Mouse (Mus musculus): ENCODE measurements around the gene Lrrc4. TPM values are rescaled to one million over a fixed set of nuclear protein-coding genes. Genes with fewer than 3 reads are reported as not detected.

Lrrc4 gene
- polyA plus RNA-seq, 1 experiment from 2014 or later: 1.6 TPM

GRCm38 (mm10) chr6:28629866-28630265 lies 201.7 kb downstream of the Lrrc4 start:
- no peak for ATAC-seq (ENCODE audit: low FRiP score, low TSS enrichment)
- 66% methylated on average over 2 of the region's 2 CpGs for WGBS

GRCm38 (mm10) chr6:28628408-28628807 lies 203.1 kb downstream of the Lrrc4 start:
- H3K9ac ChIP-seq (replicated peaks; ENCODE audit: low read length): no peak overlapping the region
- no peaks in the 10 kb centered on the region for H3K9me3 ChIP-seq (ENCODE audit: low read length)
- no peak overlapping the region for H3K4me3 ChIP-seq (ENCODE audit: low read length)
- no peaks in the 10 kb centered on the region; the same call in 1 of the 2 replicates for H3K36me3 ChIP-seq (ENCODE audit: insufficient read depth, low read length)
- 83% methylated on average over 1 of the region's 1 CpGs for WGBS
- H3K4me2 ChIP-seq (replicated peaks; ENCODE audit: low read depth, low read length): no peak overlapping the region
- H3K27me3 ChIP-seq (ENCODE audit: insufficient read depth, low read length): no peaks in the 10 kb centered on the region
- no peak for ATAC-seq (ENCODE audit: low FRiP score, low TSS enrichment)
- H3K4me1 ChIP-seq (ENCODE audit: insufficient read depth, low read length): peaks cover 5% of the 10 kb centered on the region; the same call in 1 of the 2 replicates
- no peak overlapping the region for H3K27ac ChIP-seq (ENCODE audit: low read length)

More at GRCm38 (mm10) chr6:28629866-28630265, 201.7 kb downstream of the Lrrc4 start:
- Histone ChIP-seq H3K4me3 (ENCODE audit: low read length) (no peak overlapping the region), H3K4me1 (ENCODE audit: insufficient read depth, low read length) (peaks cover 9% of the 10 kb centered on the region; the same call in 1 of the 2 replicates), H3K36me3 (ENCODE audit: insufficient read depth, low read length) (no peaks in the 10 kb centered on the region; the same call in 1 of the 2 replicates), H3K9me3 (ENCODE audit: low read length) (no peaks in the 10 kb centered on the region), H3K9ac (replicated peaks; ENCODE audit: low read length) (no peak overlapping the region), H3K27ac (ENCODE audit: low read length) (no peak overlapping the region), H3K27me3 (ENCODE audit: insufficient read depth, low read length) (no peaks in the 10 kb centered on the region), H3K4me2 (replicated peaks; ENCODE audit: low read depth, low read length) (no peak overlapping the region)

- no peak overlapping the region for H3K9ac ChIP-seq (replicated peaks; ENCODE audit: low read length)
- 81% methylated on average over 3 of the region's 3 CpGs for WGBS
- no peaks in the 10 kb centered on the region; the same call in 1 of the 2 replicates for H3K36me3 ChIP-seq (ENCODE audit: insufficient read depth, low read length)
- no peak overlapping the region for H3K27ac ChIP-seq (ENCODE audit: low read length)
- peaks cover 28% of the 10 kb centered on the region for H3K4me1 ChIP-seq (ENCODE audit: insufficient read depth, low read length)
- no peaks in the 10 kb centered on the region for H3K9me3 ChIP-seq (ENCODE audit: low read length)
- no peaks in the 10 kb centered on the region for H3K27me3 ChIP-seq (ENCODE audit: insufficient read depth, low read length)
- ATAC-seq (ENCODE audit: low FRiP score, low TSS enrichment): no peak
- no peak overlapping the region for H3K4me3 ChIP-seq (ENCODE audit: low read length)
- H3K4me2 ChIP-seq (replicated peaks; ENCODE audit: low read depth, low read length): no peak overlapping the region
Measured at GRCm38 (mm10) chr6:28622963-28623362, 208.6 kb downstream of the Lrrc4 start.

- 51% methylated on average over 6 of the region's 6 CpGs for WGBS
- Histone ChIP-seq H3K9me3 (ENCODE audit: low read length) (no peaks in the 10 kb centered on the region), H3K4me1 (ENCODE audit: insufficient read depth, low read length) (peaks cover 28% of the 10 kb centered on the region), H3K27ac (ENCODE audit: low read length) (no peak overlapping the region), H3K36me3 (ENCODE audit: insufficient read depth, low read length) (no peaks in the 10 kb centered on the region; the same call in 1 of the 2 replicates), H3K9ac (replicated peaks; ENCODE audit: low read length) (no peak overlapping the region), H3K4me2 (replicated peaks; ENCODE audit: low read depth, low read length) (no peak overlapping the region), H3K4me3 (ENCODE audit: low read length) (no peak overlapping the region), H3K27me3 (ENCODE audit: insufficient read depth, low read length) (no peaks in the 10 kb centered on the region)
- ATAC-seq (ENCODE audit: low FRiP score, low TSS enrichment): no peak
Measured at GRCm38 (mm10) chr6:28622522-28622921, 209.0 kb downstream of the Lrrc4 start.

- Histone ChIP-seq H3K9ac (replicated peaks; ENCODE audit: low read length) (no peak overlapping the region), H3K4me1 (ENCODE audit: insufficient read depth, low read length) (peaks cover 28% of the 10 kb centered on the region), H3K9me3 (ENCODE audit: low read length) (no peaks in the 10 kb centered on the region), H3K27ac (ENCODE audit: low read length) (no peak overlapping the region), H3K27me3 (ENCODE audit: insufficient read depth, low read length) (no peaks in the 10 kb centered on the region), H3K4me2 (replicated peaks; ENCODE audit: low read depth, low read length) (no peak overlapping the region), H3K36me3 (ENCODE audit: insufficient read depth, low read length) (no peaks in the 10 kb centered on the region; the same call in 1 of the 2 replicates), H3K4me3 (ENCODE audit: low read length) (no peak overlapping the region)
- no peak for ATAC-seq (ENCODE audit: low FRiP score, low TSS enrichment)
- 73% methylated on average over 5 of the region's 5 CpGs for WGBS
Measured at GRCm38 (mm10) chr6:28621961-28622360, 209.6 kb downstream of the Lrrc4 start.

- H3K27ac ChIP-seq (ENCODE audit: low read length): no peak overlapping the region
- H3K9me3 ChIP-seq (ENCODE audit: low read length): no peaks in the 10 kb centered on the region
- peaks cover 28% of the 10 kb centered on the region for H3K4me1 ChIP-seq (ENCODE audit: insufficient read depth, low read length)
- ATAC-seq (ENCODE audit: low FRiP score, low TSS enrichment): no peak
- WGBS: 52% methylated on average over 4 of the region's 4 CpGs
- no peak overlapping the region for H3K4me2 ChIP-seq (replicated peaks; ENCODE audit: low read depth, low read length)
- no peaks in the 10 kb centered on the region for H3K27me3 ChIP-seq (ENCODE audit: insufficient read depth, low read length)
- no peak overlapping the region for H3K9ac ChIP-seq (replicated peaks; ENCODE audit: low read length)
- no peaks in the 10 kb centered on the region; the same call in 1 of the 2 replicates for H3K36me3 ChIP-seq (ENCODE audit: insufficient read depth, low read length)
- H3K4me3 ChIP-seq (ENCODE audit: low read length): no peak overlapping the region
Measured at GRCm38 (mm10) chr6:28621431-28621830, 210.1 kb downstream of the Lrrc4 start.

- peak; percentile 58 for ATAC-seq (ENCODE audit: low FRiP score, low TSS enrichment)
Measured at GRCm38 (mm10) chr6:28618751-28619153, 212.8 kb downstream of the Lrrc4 start.

GRCm38 (mm10) chr6:28618299-28618698 lies 213.2 kb downstream of the Lrrc4 start:
- H3K36me3 ChIP-seq (ENCODE audit: insufficient read depth, low read length): no peaks in the 10 kb centered on the region
- no peaks in the 10 kb centered on the region for H3K9me3 ChIP-seq (ENCODE audit: low read length)
- H3K4me3 ChIP-seq (ENCODE audit: low read length): no peak overlapping the region
- H3K4me1 ChIP-seq (ENCODE audit: insufficient read depth, low read length): peaks cover 32% of the 10 kb centered on the region
- no peak overlapping the region for H3K4me2 ChIP-seq (replicated peaks; ENCODE audit: low read depth, low read length)
- no peaks in the 10 kb centered on the region for H3K27me3 ChIP-seq (ENCODE audit: insufficient read depth, low read length)
- H3K9ac ChIP-seq (replicated peaks; ENCODE audit: low read length): no peak overlapping the region
- WGBS: 60% methylated on average over 3 of the region's 3 CpGs
- H3K27ac ChIP-seq (ENCODE audit: low read length): no peak overlapping the region
- no peak for ATAC-seq (ENCODE audit: low FRiP score, low TSS enrichment)

More at GRCm38 (mm10) chr6:28618751-28619153, 212.8 kb downstream of the Lrrc4 start:
- H3K9ac ChIP-seq (replicated peaks; ENCODE audit: low read length): no peak overlapping the region
- H3K36me3 ChIP-seq (ENCODE audit: insufficient read depth, low read length): no peaks in the 10 kb centered on the region
- no peak overlapping the region for H3K27ac ChIP-seq (ENCODE audit: low read length)
- no peaks in the 10 kb centered on the region for H3K27me3 ChIP-seq (ENCODE audit: insufficient read depth, low read length)
- no peak overlapping the region for H3K4me2 ChIP-seq (replicated peaks; ENCODE audit: low read depth, low read length)
- H3K4me1 ChIP-seq (ENCODE audit: insufficient read depth, low read length): peaks cover 32% of the 10 kb centered on the region
- no peak overlapping the region for H3K4me3 ChIP-seq (ENCODE audit: low read length)
- 18% methylated on average over 7 of the region's 7 CpGs for WGBS
- H3K9me3 ChIP-seq (ENCODE audit: low read length): no peaks in the 10 kb centered on the region

- peaks cover 26% of the 10 kb centered on the region for H3K4me1 ChIP-seq (ENCODE audit: insufficient read depth, low read length)
- no peak overlapping the region for H3K9ac ChIP-seq (replicated peaks; ENCODE audit: low read length)
- H3K27ac ChIP-seq (ENCODE audit: low read length): no peak overlapping the region
- H3K27me3 ChIP-seq (ENCODE audit: insufficient read depth, low read length): no peaks in the 10 kb centered on the region
- no peaks in the 10 kb centered on the region for H3K9me3 ChIP-seq (ENCODE audit: low read length)
- H3K4me3 ChIP-seq (ENCODE audit: low read length): no peak overlapping the region
- H3K36me3 ChIP-seq (ENCODE audit: insufficient read depth, low read length): no peaks in the 10 kb centered on the region
- WGBS: 66% methylated on average over 3 of the region's 3 CpGs
- ATAC-seq (ENCODE audit: low FRiP score, low TSS enrichment): no peak
- no peak overlapping the region for H3K4me2 ChIP-seq (replicated peaks; ENCODE audit: low read depth, low read length)
Measured at GRCm38 (mm10) chr6:28615966-28616365, 215.6 kb downstream of the Lrrc4 start.

GRCm38 (mm10) chr6:28615408-28615807 lies 216.1 kb downstream of the Lrrc4 start:
- H3K9me3 ChIP-seq (ENCODE audit: low read length): no peaks in the 10 kb centered on the region
- ATAC-seq (ENCODE audit: low FRiP score, low TSS enrichment): no peak
- H3K4me3 ChIP-seq (ENCODE audit: low read length): no peak overlapping the region
- H3K36me3 ChIP-seq (ENCODE audit: insufficient read depth, low read length): no peaks in the 10 kb centered on the region
- no peak overlapping the region for H3K4me2 ChIP-seq (replicated peaks; ENCODE audit: low read depth, low read length)
- H3K9ac ChIP-seq (replicated peaks; ENCODE audit: low read length): no peak overlapping the region
- no peak overlapping the region for H3K27ac ChIP-seq (ENCODE audit: low read length)
- H3K4me1 ChIP-seq (ENCODE audit: insufficient read depth, low read length): peaks cover 26% of the 10 kb centered on the region
- WGBS: 65% methylated on average over 3 of the region's 3 CpGs
- H3K27me3 ChIP-seq (ENCODE audit: insufficient read depth, low read length): no peaks in the 10 kb centered on the region

All from kidney, embryonic 16.5 days (tissue).